Mouse (Mus musculus): Measurements from ENCODE around the gene U2af2.

Gene U2af2

GRCm38 (mm10) chr7:5125549-5126406, 63.8 kb downstream of the U2af2 start, which contains the start of gene Rasl2-9:
Rasl2-9 (minus strand) TSS chr7:5125950.
- DNase-seq, result peak; percentile 90
